Mouse (Mus musculus): Measurements from ENCODE around the gene Nek1. TPM values are rescaled to one million over a fixed set of nuclear protein-coding genes. Genes with fewer than 3 reads are reported as not detected.
"Not testable (repeated sequence)": the region's sequence is repeated elsewhere in the genome, so short reads cannot be mapped to it uniquely, and the experiment has no call there.

Gene Nek1
- total and polyA plus RNA-seq, 3 experiments, result 8.9 to 35.3 (median 15.6) TPM

- TF ChIP-seq RAD21 (IDR thresholded peaks at IDR 0.05; ENCODE audit: low read depth, low read length), result peak; percentile 65
- no peak for TF ChIP-seq NELFE (IDR thresholded peaks at IDR 0.05; ENCODE audit: low read depth, low read length)
- TF ChIP-seq MYB (IDR thresholded peaks at IDR 0.05; ENCODE audit: low read depth, low read length), result no peak
- no peak for TF ChIP-seq CHD2 (IDR thresholded peaks at IDR 0.05; ENCODE audit: low read length)
- TF ChIP-seq MXI1 (IDR thresholded peaks at IDR 0.05; ENCODE audit: low read depth, low read length), result peak; percentile 96
Measured at GRCm38 (mm10) chr8:60983688-60984079, 9.3 kb upstream of the Nek1 start (continued).

GRCm38 (mm10) chr8:60984260-60985010 lies 8.6 kb upstream of the Nek1 start:
- not testable (repeated sequence) for H3K27me3 ChIP-seq (ENCODE audit: control insufficient read depth in 1 of 2, insufficient read depth in 2 of 2, low read length in 2 of 2); H3K9me3 ChIP-seq (replicated peaks; ENCODE audit: insufficient read depth, low read length); H3K4me1 ChIP-seq (ENCODE audit: control insufficient read depth in 1 of 2, insufficient read depth in 2 of 2, low read length in 2 of 2)
- Histone ChIP-seq H3K27ac (ENCODE audit: control insufficient read depth, low read depth, low read length) (peak overlapping the region; percentile 63), H3K36me3 (ENCODE audit: control insufficient read depth in 1 of 2, insufficient read depth in 2 of 2, low read length in 2 of 2) (peaks cover 0 to 28% of the 10 kb centered on the region in 2 experiments; a peak in 2 of 4 replicates), H3K9ac (ENCODE audit: control insufficient read depth, low read depth, low read length, poor library complexity, severe bottlenecking) (peak overlapping the region; percentile 88), H3K4me3 (ENCODE audit: control insufficient read depth in 1 of 2, insufficient read depth in 1 of 2, low read depth in 2 of 2, low read length in 2 of 2) (peak overlapping the region; percentile 52 to 73), H3K79me2 (ENCODE audit: control insufficient read depth, insufficient read depth, low read length, poor library complexity) (peaks cover 31% of the 10 kb centered on the region)
- peak; percentile 75 for DNase-seq (ENCODE audit: low read depth, low spot score)
- TF ChIP-seq EP300 (IDR thresholded peaks at IDR 0.05; ENCODE audit: low read depth in 1 of 2, low read length in 2 of 2) (peak; percentile 41 to 72; a peak in 2 of 4 replicates), GATA1 (IDR thresholded peaks at IDR 0.05; ENCODE audit: low read depth, low read length) (peak; percentile 68), MYC (IDR thresholded peaks at IDR 0.05; ENCODE audit: low read depth, low read length) (peak; percentile 79), MXI1 (IDR thresholded peaks at IDR 0.05; ENCODE audit: low read depth, low read length) (peak; percentile 56; the same call in 1 of the 2 replicates), MAX (IDR thresholded peaks at IDR 0.05; ENCODE audit: low read length) (peak; percentile 50; the same call in 1 of the 2 replicates), TCF12 (IDR thresholded peaks at IDR 0.05; ENCODE audit: low read depth, low read length) (peak; percentile 68), ZNF384 (IDR thresholded peaks at IDR 0.05; ENCODE audit: low read depth, low read length) (0 out of 2 replicates have a peak, but pooled peaks have one; percentile 28), ETS1 (IDR thresholded peaks at IDR 0.05; ENCODE audit: low read depth, low read length) (peak; percentile 64), TAL1 (IDR thresholded peaks at IDR 0.05; ENCODE audit: low read length) (peak; percentile 64)

DNA sequence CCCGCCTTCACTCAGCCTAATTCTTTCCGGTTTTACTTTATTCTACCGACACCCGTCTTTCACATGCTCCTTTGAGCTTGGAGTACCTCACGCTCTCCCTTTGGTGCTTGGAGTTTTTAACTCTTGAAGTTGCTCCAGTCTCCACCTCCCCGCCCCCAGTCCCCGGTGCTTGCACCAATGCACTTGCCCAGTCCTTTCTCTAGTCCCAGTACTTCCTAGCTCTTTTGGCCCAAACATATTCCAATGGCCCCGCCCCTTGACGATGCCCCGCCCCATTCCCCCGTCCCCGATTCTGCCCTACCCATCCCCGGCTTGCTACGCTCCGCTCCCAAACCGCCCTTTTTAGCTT lies 460 bp upstream of the Nek1 start:
- DNase-seq (ENCODE audit: low read depth, low spot score), result peak; percentile 89
- Histone ChIP-seq H3K9ac (ENCODE audit: control insufficient read depth, low read depth, low read length, poor library complexity, severe bottlenecking) (peak overlapping the region; percentile 78), H3K27ac (ENCODE audit: control insufficient read depth, low read depth, low read length) (peak overlapping the region; percentile 59), H3K36me3 (ENCODE audit: control insufficient read depth in 1 of 2, insufficient read depth in 2 of 2, low read length in 2 of 2) (peaks cover 0 to 26% of the 10 kb centered on the region in 2 experiments; a peak in 2 of 4 replicates), H3K27me3 (ENCODE audit: control insufficient read depth in 1 of 2, insufficient read depth in 2 of 2, low read length in 2 of 2) (no peaks in the 10 kb centered on the region), H3K4me3 (ENCODE audit: control insufficient read depth in 1 of 2, insufficient read depth in 1 of 2, low read depth in 2 of 2, low read length in 2 of 2) (peak overlapping the region; percentile 81 to 92), H3K4me1 (ENCODE audit: control insufficient read depth in 1 of 2, insufficient read depth in 2 of 2, low read length in 2 of 2) (peaks cover 10 to 13% of the 10 kb centered on the region in 2 experiments), H3K9me3 (replicated peaks; ENCODE audit: insufficient read depth, low read length) (no peaks in the 10 kb centered on the region), H3K79me2 (ENCODE audit: control insufficient read depth, insufficient read depth, low read length, poor library complexity) (peaks cover 12% of the 10 kb centered on the region)
- no peak; the same call in 1 of the 2 replicates for TF ChIP-seq NELFE (IDR thresholded peaks at IDR 0.05; ENCODE audit: low read depth, low read length)
- TF ChIP-seq MAZ (IDR thresholded peaks at IDR 0.05; ENCODE audit: low read depth, low read length), result peak; percentile 17; the same call in 1 of the 2 replicates
- TF ChIP-seq TCF12 (IDR thresholded peaks at IDR 0.05; ENCODE audit: low read depth, low read length), result peak; percentile 28; the same call in 1 of the 2 replicates
- TF ChIP-seq POLR2A (IDR thresholded peaks at IDR 0.05; ENCODE audit: control insufficient read depth in 1 of 2, insufficient read depth in 1 of 2, low read depth in 1 of 2, low read length in 2 of 2, poor library complexity in 1 of 2), result no peak
- peak; percentile 16; the same call in 1 of the 2 replicates for TF ChIP-seq POLR2AphosphoS2 (IDR thresholded peaks at IDR 0.05; ENCODE audit: low read length)
- no peak for TF ChIP-seq CHD1 (IDR thresholded peaks at IDR 0.05; ENCODE audit: low read depth, low read length)
- TF ChIP-seq TBP (IDR thresholded peaks at IDR 0.05; ENCODE audit: low read depth, low read length), result peak; percentile 73
- peak; percentile 22; the same call in 1 of the 2 replicates for TF ChIP-seq HCFC1 (IDR thresholded peaks at IDR 0.05; ENCODE audit: low read depth, low read length)
- TF ChIP-seq MYC (IDR thresholded peaks at IDR 0.05; ENCODE audit: low read depth, low read length), result 0 out of 2 replicates have a peak, but pooled peaks have one; percentile 39

Measured in MEL (cell line).